Mouse (Mus musculus) limb, embryonic 10.5 days (tissue): ENCODE measurements around the gene Ildr1. TPM values are rescaled to one million over a fixed set of nuclear protein-coding genes. Genes with fewer than 3 reads are reported as not detected.

Experiments
- DNase-seq: peaks from one replicate; pipeline ENCODE4 v3.0.0-alpha.2; 2017; ENCODE audit warnings: low spot score
- H3K27ac ChIP-seq: fragments of 300-500 bp; sonication (generic); 2 replicates; pipeline ENCODE4 v1.5.1; 2016; ENCODE audit warnings: mild to moderate bottlenecking
- H3K27me3 ChIP-seq: fragments of 300-500 bp; sonication (generic); 2 replicates; pipeline ENCODE4 v1.6.1; 2016; ENCODE audit warnings: low read depth, mild to moderate bottlenecking; ENCODE audit not compliant: poor library complexity, severe bottlenecking
- H3K36me3 ChIP-seq: fragments of 300-500 bp; sonication (generic); 2 replicates; pipeline ENCODE4 v1.6.1; 2016; ENCODE audit warnings: mild to moderate bottlenecking, moderate library complexity
- H3K4me1 ChIP-seq: fragments of 300-500 bp; sonication (generic); 2 replicates; pipeline ENCODE4 v1.6.1; 2016
- H3K4me3 ChIP-seq: fragments of 300-500 bp; sonication (generic); 2 replicates; pipeline ENCODE4 v1.5.1; 2016; ENCODE audit warnings: mild to moderate bottlenecking, moderate library complexity
- H3K9me3 ChIP-seq: fragments of 300-500 bp; sonication (generic); replicated peaks from 2 replicates; pipeline ENCODE4 v1.6.1; 2016; ENCODE audit warnings: mild to moderate bottlenecking
- WGBS: fragments of 180-500 bp; shearing (Covaris S2); methylation state at CpG from one replicate; pipeline ENCODE4 v1.1.7; 2016; 5-methylcytosine and 5-hydroxymethylcytosine counted together
- polyA plus RNA-seq: library from polyadenylated mRNA; unstranded; fragments of >200 nt; fragmentation: Nextera tagmentation; extraction: Ambion mirVana; gene quantifications from 2 replicates; pipeline ENCODE4 v1.2.1, GENCODE M21; 2016

The Ildr1 gene
- polyA plus RNA-seq, 1 experiment from 2014 or later: 0.71 TPM

- Histone ChIP-seq H3K9me3 (no peaks in the 10 kb centered on the region), H3K4me3 (no peak overlapping the region), H3K27ac (no peak overlapping the region), H3K4me1 (peaks cover 3% of the 10 kb centered on the region; the same call in 1 of the 2 replicates), H3K27me3 (no peaks in the 10 kb centered on the region), H3K36me3 (no peaks in the 10 kb centered on the region)
- WGBS: 80% methylated on average over 7 of the region's 7 CpGs
- no peak for DNase-seq
Observed at GRCm38 (mm10) chr16:36674457-36675204, 19.1 kb upstream of the Ildr1 start.

DNA sequence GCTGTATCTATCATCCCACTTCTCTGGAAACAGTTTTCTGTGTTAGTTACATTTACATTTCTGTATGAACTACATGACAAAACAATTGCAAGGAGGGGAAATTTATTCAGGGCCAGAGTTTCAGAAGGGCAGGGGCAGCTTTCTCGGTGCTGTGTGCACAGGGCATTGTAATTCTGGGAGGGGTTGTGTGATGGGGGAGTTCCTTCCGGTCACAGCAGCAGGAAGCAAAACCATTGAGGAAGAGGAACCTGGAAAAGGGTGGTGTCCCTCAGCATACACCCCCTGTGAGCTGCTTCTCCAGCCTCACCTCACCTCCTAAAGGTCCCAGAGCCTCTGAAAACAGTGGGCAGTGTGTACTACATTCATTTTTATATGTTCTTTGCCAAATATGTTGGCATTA lies 18.5 kb upstream of the Ildr1 start:
- Histone ChIP-seq H3K27me3 (no peaks in the 10 kb centered on the region), H3K4me3 (no peak overlapping the region), H3K4me1 (peaks cover 3% of the 10 kb centered on the region; the same call in 1 of the 2 replicates), H3K36me3 (no peaks in the 10 kb centered on the region), H3K27ac (no peak overlapping the region), H3K9me3 (no peaks in the 10 kb centered on the region)
- WGBS: 64% methylated on average over 2 of the region's 2 CpGs
- DNase-seq: no peak

GRCm38 (mm10) chr16:36675902-36676301 lies 17.9 kb upstream of the Ildr1 start:
- H3K9me3 ChIP-seq: no peaks in the 10 kb centered on the region
- no peak overlapping the region for H3K4me3 ChIP-seq
- H3K4me1 ChIP-seq: peaks cover 3% of the 10 kb centered on the region; the same call in 1 of the 2 replicates
- no peak overlapping the region for H3K27ac ChIP-seq
- WGBS: 86% methylated on average over 2 of the region's 2 CpGs
- H3K36me3 ChIP-seq: no peaks in the 10 kb centered on the region
- no peak for DNase-seq
- no peaks in the 10 kb centered on the region for H3K27me3 ChIP-seq

GRCm38 (mm10) chr16:36681829-36682228 lies 11.9 kb upstream of the Ildr1 start:
- no peaks in the 10 kb centered on the region for H3K9me3 ChIP-seq
- H3K27me3 ChIP-seq: no peaks in the 10 kb centered on the region
- no peak for DNase-seq
- 92% methylated on average over 3 of the region's 3 CpGs for WGBS
- H3K27ac ChIP-seq: no peak overlapping the region
- H3K4me3 ChIP-seq: no peak overlapping the region
- H3K4me1 ChIP-seq: peaks cover 3% of the 10 kb centered on the region; the same call in 1 of the 2 replicates
- H3K36me3 ChIP-seq: no peaks in the 10 kb centered on the region

DNA sequence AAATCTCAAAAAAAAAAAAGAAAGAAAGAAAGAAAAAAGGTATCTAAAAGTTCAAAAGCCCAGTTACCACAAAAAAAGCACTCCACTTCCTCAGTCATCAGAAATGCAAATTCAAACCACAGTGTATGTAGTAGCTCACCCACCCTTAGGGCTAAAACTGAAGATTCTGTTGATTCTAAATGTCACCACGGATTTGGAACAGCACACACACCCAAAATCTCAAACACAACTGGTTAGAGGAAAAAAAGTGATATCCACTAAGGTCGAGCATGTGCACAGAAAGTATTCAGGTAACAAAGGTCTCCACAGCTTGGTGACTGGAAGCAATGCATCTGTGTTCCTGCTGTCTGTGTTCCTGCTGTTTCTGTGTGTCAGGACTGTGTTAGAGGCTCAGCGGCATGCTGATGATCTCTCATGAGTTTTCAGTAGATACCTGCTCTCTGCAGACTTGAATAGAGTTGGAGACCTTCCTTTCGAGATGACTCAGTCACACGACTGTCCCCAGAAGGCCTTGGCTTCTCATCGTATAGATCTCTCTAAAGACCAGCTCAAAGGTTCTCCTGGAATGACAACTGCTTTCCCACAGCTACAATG lies 9.4 kb upstream of the Ildr1 start:
- H3K4me1 ChIP-seq: no peaks in the 10 kb centered on the region
- no peak for DNase-seq
- 79% methylated on average over 6 of the region's 6 CpGs for whole genome bisulfite sequencing
- H3K4me3 ChIP-seq: no peak overlapping the region
- no peaks in the 10 kb centered on the region for H3K9me3 ChIP-seq
- no peak overlapping the region for H3K27ac ChIP-seq
- H3K36me3 ChIP-seq: no peaks in the 10 kb centered on the region
- no peaks in the 10 kb centered on the region for H3K27me3 ChIP-seq

- H3K4me3 ChIP-seq: no peak overlapping the region
- H3K27me3 ChIP-seq: peaks cover 11% of the 10 kb centered on the region
- no peaks in the 10 kb centered on the region for H3K4me1 ChIP-seq
- no peaks in the 10 kb centered on the region for H3K9me3 ChIP-seq
- DNase-seq: no peak
- 97% methylated on average over 2 of the region's 2 CpGs for WGBS
- no peak overlapping the region for H3K27ac ChIP-seq
- H3K36me3 ChIP-seq: no peaks in the 10 kb centered on the region
Observed at GRCm38 (mm10) chr16:36688076-36688475, 5.7 kb upstream of the Ildr1 start.

- no peak for DNase-seq
- H3K36me3 ChIP-seq: no peaks in the 10 kb centered on the region
- no peaks in the 10 kb centered on the region for H3K9me3 ChIP-seq
- no peak overlapping the region for H3K27ac ChIP-seq
- peaks cover 40% of the 10 kb centered on the region for H3K27me3 ChIP-seq
- 89% methylated on average over 3 of the region's 3 CpGs for WGBS
- peaks cover 9% of the 10 kb centered on the region for H3K4me1 ChIP-seq
- H3K4me3 ChIP-seq: no peak overlapping the region
Observed at GRCm38 (mm10) chr16:36691484-36691883, 2.3 kb upstream of the Ildr1 start.

DNA sequence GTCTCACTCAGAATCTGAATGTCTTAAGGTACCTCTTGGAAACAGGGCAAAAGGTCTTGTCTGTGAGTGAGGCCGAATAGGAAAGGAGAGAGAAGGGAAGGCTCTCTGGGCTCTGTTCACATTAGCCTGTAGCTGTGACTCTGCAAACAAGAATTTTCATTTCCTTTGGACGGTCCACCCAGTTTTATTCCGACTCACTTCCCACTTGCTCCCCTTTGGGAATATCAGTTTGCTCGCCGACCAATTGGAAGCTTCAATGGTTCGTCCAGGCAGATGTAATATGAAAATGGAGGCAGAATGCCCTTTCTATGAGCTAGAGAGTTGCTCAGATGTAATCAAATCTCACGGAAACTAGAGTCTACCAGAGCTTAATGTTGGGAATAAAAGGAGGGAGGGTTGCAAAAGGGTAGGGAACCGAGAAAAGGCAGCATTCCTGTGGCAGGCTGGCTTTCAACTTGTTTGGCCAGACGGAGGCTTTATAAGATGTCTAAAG lies 1.1 kb downstream of the Ildr1 start:
- Histone ChIP-seq H3K4me3 (no peak overlapping the region), H3K27ac (no peak overlapping the region), H3K4me1 (peaks cover 9% of the 10 kb centered on the region), H3K9me3 (no peaks in the 10 kb centered on the region), H3K27me3 (peaks cover 40% of the 10 kb centered on the region), H3K36me3 (no peaks in the 10 kb centered on the region)
- 69% methylated on average over 9 of the region's 9 CpGs for WGBS
- DNase-seq: no peak

DNA sequence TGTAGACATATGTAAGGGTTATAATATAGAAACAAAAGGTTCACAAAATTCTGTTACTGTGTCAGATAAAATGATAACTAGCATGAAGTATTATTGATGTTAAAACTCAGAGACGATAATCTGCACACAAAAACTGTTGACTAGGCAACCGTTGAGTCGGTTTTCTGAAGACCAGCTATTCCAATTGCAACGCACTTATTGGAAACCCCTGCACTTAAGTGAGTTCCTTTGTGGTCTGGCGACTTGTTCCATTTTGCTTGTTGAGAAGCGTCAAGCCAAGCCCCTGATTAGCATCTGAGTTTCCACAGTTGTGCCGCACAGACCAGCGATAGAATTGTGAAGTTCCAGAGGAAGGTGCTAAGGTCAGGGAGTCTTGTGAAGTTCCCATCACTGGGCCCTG lies 3.6 kb downstream of the Ildr1 start:
- H3K27ac ChIP-seq: no peak overlapping the region
- no peak for DNase-seq
- H3K4me1 ChIP-seq: peaks cover 9% of the 10 kb centered on the region
- H3K9me3 ChIP-seq: no peaks in the 10 kb centered on the region
- no peak overlapping the region for H3K4me3 ChIP-seq
- WGBS: 89% methylated on average over 8 of the region's 8 CpGs
- peaks cover 36% of the 10 kb centered on the region for H3K27me3 ChIP-seq
- H3K36me3 ChIP-seq: no peaks in the 10 kb centered on the region

DNA sequence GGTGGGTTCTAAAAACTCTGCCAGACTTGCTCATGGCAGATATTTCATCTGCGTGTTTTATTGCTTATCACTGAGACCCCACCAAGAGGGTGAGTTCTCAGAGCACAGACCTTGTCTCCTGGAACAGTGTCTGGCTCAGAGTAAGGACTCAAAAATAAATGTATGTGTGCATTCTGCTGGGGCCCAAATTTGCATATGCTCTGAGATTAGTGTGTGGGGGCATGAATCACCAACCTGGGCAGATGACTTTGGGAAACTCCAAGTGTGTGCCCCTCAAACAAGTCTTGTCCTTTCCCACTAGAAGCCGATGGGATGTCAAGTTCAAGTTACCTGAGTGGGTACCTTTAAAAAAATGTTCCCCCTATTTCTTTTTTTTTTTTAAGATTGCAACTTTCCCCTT lies 6.7 kb downstream of the Ildr1 start:
- no peaks in the 10 kb centered on the region for H3K4me1 ChIP-seq
- WGBS: 90% methylated on average over 2 of the region's 2 CpGs
- no peaks in the 10 kb centered on the region for H3K36me3 ChIP-seq
- H3K27ac ChIP-seq: no peak overlapping the region
- H3K4me3 ChIP-seq: no peak overlapping the region
- H3K27me3 ChIP-seq: peaks cover 5% of the 10 kb centered on the region; the same call in 1 of the 2 replicates
- no peak for DNase-seq
- H3K9me3 ChIP-seq: no peaks in the 10 kb centered on the region

- no peaks in the 10 kb centered on the region for H3K4me1 ChIP-seq
- DNase-seq: no peak
- no peak overlapping the region for H3K4me3 ChIP-seq
- WGBS: 88% methylated on average over 6 of the region's 6 CpGs
- H3K27ac ChIP-seq: no peak overlapping the region
- H3K36me3 ChIP-seq: no peaks in the 10 kb centered on the region
- H3K27me3 ChIP-seq: no peaks in the 10 kb centered on the region
- no peaks in the 10 kb centered on the region for H3K9me3 ChIP-seq
Observed at GRCm38 (mm10) chr16:36707702-36708423, 14.1 kb downstream of the Ildr1 start.

GRCm38 (mm10) chr16:36708751-36709150 lies 15.0 kb downstream of the Ildr1 start:
- Histone ChIP-seq H3K27ac (no peak overlapping the region), H3K27me3 (no peaks in the 10 kb centered on the region), H3K4me3 (no peak overlapping the region), H3K9me3 (no peaks in the 10 kb centered on the region), H3K36me3 (no peaks in the 10 kb centered on the region), H3K4me1 (no peaks in the 10 kb centered on the region)
- DNase-seq: no peak
- WGBS: 83% methylated on average over 7 of the region's 7 CpGs

GRCm38 (mm10) chr16:36709405-36709804 lies 15.6 kb downstream of the Ildr1 start:
- H3K27ac ChIP-seq: no peak overlapping the region
- WGBS: 94% methylated on average over 17 of the region's 17 CpGs
- no peak overlapping the region for H3K4me3 ChIP-seq
- no peaks in the 10 kb centered on the region for H3K9me3 ChIP-seq
- no peaks in the 10 kb centered on the region for H3K4me1 ChIP-seq
- no peaks in the 10 kb centered on the region for H3K27me3 ChIP-seq
- no peaks in the 10 kb centered on the region for H3K36me3 ChIP-seq
- no peak for DNase-seq
